Mouse (Mus musculus): ENCODE results near the gene Col4a3. TPM values are rescaled to one million over a fixed set of nuclear protein-coding genes. Genes with fewer than 3 reads are reported as not detected.

The Col4a3 gene
- total RNA-seq, 1 experiment from 2014 or later = not detected

- no peak for ATAC-seq (replicated peaks in 1 of 2; ENCODE audit: insufficient read depth in 1 of 2, low FRiP score in 2 of 2, low TSS enrichment in 1 of 2, low read depth in 1 of 2, poor library complexity in 2 of 2, severe bottlenecking in 2 of 2)
Measured at GRCm38 (mm10) chr1:82637414-82637813, 50.7 kb downstream of the Col4a3 start.

- ATAC-seq (replicated peaks in 1 of 2; ENCODE audit: insufficient read depth in 1 of 2, low FRiP score in 2 of 2, low TSS enrichment in 1 of 2, low read depth in 1 of 2, poor library complexity in 2 of 2, severe bottlenecking in 2 of 2) = no peak
Measured at GRCm38 (mm10) chr1:82638428-82638827, 51.7 kb downstream of the Col4a3 start.

- ATAC-seq (replicated peaks in 1 of 2; ENCODE audit: insufficient read depth in 1 of 2, low FRiP score in 2 of 2, low TSS enrichment in 1 of 2, low read depth in 1 of 2, poor library complexity in 2 of 2, severe bottlenecking in 2 of 2) = peak in 1 of 2 experiments; percentile 48; a peak in 3 of 4 replicates
Measured at GRCm38 (mm10) chr1:82641316-82641987, 54.7 kb downstream of the Col4a3 start.

- no peak for ATAC-seq (replicated peaks in 1 of 2; ENCODE audit: insufficient read depth in 1 of 2, low FRiP score in 2 of 2, low TSS enrichment in 1 of 2, low read depth in 1 of 2, poor library complexity in 2 of 2, severe bottlenecking in 2 of 2)
Measured at GRCm38 (mm10) chr1:82647989-82648388, 61.3 kb downstream of the Col4a3 start.

GRCm38 (mm10) chr1:82650868-82651267, 64.1 kb downstream of the Col4a3 start:
- ATAC-seq (replicated peaks in 1 of 2; ENCODE audit: insufficient read depth in 1 of 2, low FRiP score in 2 of 2, low TSS enrichment in 1 of 2, low read depth in 1 of 2, poor library complexity in 2 of 2, severe bottlenecking in 2 of 2) = no peak

GRCm38 (mm10) chr1:82654046-82654445, 67.3 kb downstream of the Col4a3 start:
- no peak for ATAC-seq (replicated peaks in 1 of 2; ENCODE audit: insufficient read depth in 1 of 2, low FRiP score in 2 of 2, low TSS enrichment in 1 of 2, low read depth in 1 of 2, poor library complexity in 2 of 2, severe bottlenecking in 2 of 2)

GRCm38 (mm10) chr1:82656452-82656851, 69.7 kb downstream of the Col4a3 start:
- ATAC-seq (replicated peaks in 1 of 2; ENCODE audit: insufficient read depth in 1 of 2, low FRiP score in 2 of 2, low TSS enrichment in 1 of 2, low read depth in 1 of 2, poor library complexity in 2 of 2, severe bottlenecking in 2 of 2) = no peak

- ATAC-seq (replicated peaks in 1 of 2; ENCODE audit: insufficient read depth in 1 of 2, low FRiP score in 2 of 2, low TSS enrichment in 1 of 2, low read depth in 1 of 2, poor library complexity in 2 of 2, severe bottlenecking in 2 of 2) = no peak
Measured at GRCm38 (mm10) chr1:82662269-82662668, 75.5 kb downstream of the Col4a3 start.

GRCm38 (mm10) chr1:82663522-82663921, 76.8 kb downstream of the Col4a3 start:
- ATAC-seq (replicated peaks in 1 of 2; ENCODE audit: insufficient read depth in 1 of 2, low FRiP score in 2 of 2, low TSS enrichment in 1 of 2, low read depth in 1 of 2, poor library complexity in 2 of 2, severe bottlenecking in 2 of 2) = no peak

- peak; percentile 17 to 48; a peak in 1 of 4 replicates for ATAC-seq (replicated peaks in 1 of 2; ENCODE audit: insufficient read depth in 1 of 2, low FRiP score in 2 of 2, low TSS enrichment in 1 of 2, low read depth in 1 of 2, poor library complexity in 2 of 2, severe bottlenecking in 2 of 2)
Measured at GRCm38 (mm10) chr1:82686328-82686727, 99.6 kb downstream of the Col4a3 start.

GRCm38 (mm10) chr1:82686866-82687265, 100.1 kb downstream of the Col4a3 start:
- 0 out of 4 replicates have a peak, but pooled peaks of 1 of the 2 experiments have one; percentile 12 for ATAC-seq (replicated peaks in 1 of 2; ENCODE audit: insufficient read depth in 1 of 2, low FRiP score in 2 of 2, low TSS enrichment in 1 of 2, low read depth in 1 of 2, poor library complexity in 2 of 2, severe bottlenecking in 2 of 2)

GRCm38 (mm10) chr1:82687931-82688330, 101.2 kb downstream of the Col4a3 start:
- no peak for ATAC-seq (replicated peaks in 1 of 2; ENCODE audit: insufficient read depth in 1 of 2, low FRiP score in 2 of 2, low TSS enrichment in 1 of 2, low read depth in 1 of 2, poor library complexity in 2 of 2, severe bottlenecking in 2 of 2)

GRCm38 (mm10) chr1:82695915-82696314, 109.2 kb downstream of the Col4a3 start:
- no peak for ATAC-seq (replicated peaks in 1 of 2; ENCODE audit: insufficient read depth in 1 of 2, low FRiP score in 2 of 2, low TSS enrichment in 1 of 2, low read depth in 1 of 2, poor library complexity in 2 of 2, severe bottlenecking in 2 of 2)

GRCm38 (mm10) chr1:82717816-82718512, 131.2 kb downstream of the Col4a3 start:
- ATAC-seq (replicated peaks in 1 of 2; ENCODE audit: insufficient read depth in 1 of 2, low FRiP score in 2 of 2, low TSS enrichment in 1 of 2, low read depth in 1 of 2, poor library complexity in 2 of 2, severe bottlenecking in 2 of 2) = no peak

- ATAC-seq (replicated peaks in 1 of 2; ENCODE audit: insufficient read depth in 1 of 2, low FRiP score in 2 of 2, low TSS enrichment in 1 of 2, low read depth in 1 of 2, poor library complexity in 2 of 2, severe bottlenecking in 2 of 2) = peak; percentile 98
Measured at GRCm38 (mm10) chr1:82724339-82725025, 137.8 kb downstream of the Col4a3 start, which contains the start of gene Mff. Mff (plus strand) TSS chr1:82724890.

- peak; percentile 78 to 82 for ATAC-seq (replicated peaks in 1 of 2; ENCODE audit: insufficient read depth in 1 of 2, low FRiP score in 2 of 2, low TSS enrichment in 1 of 2, low read depth in 1 of 2, poor library complexity in 2 of 2, severe bottlenecking in 2 of 2)
Measured at GRCm38 (mm10) chr1:82725026-82725874, 138.5 kb downstream of the Col4a3 start.

- no peak for ATAC-seq (replicated peaks in 1 of 2; ENCODE audit: insufficient read depth in 1 of 2, low FRiP score in 2 of 2, low TSS enrichment in 1 of 2, low read depth in 1 of 2, poor library complexity in 2 of 2, severe bottlenecking in 2 of 2)
Measured at GRCm38 (mm10) chr1:82725875-82726185, 139.1 kb downstream of the Col4a3 start.
